Mouse (Mus musculus) cerebral cortex, adult 2 months (tissue): Measurements from ENCODE around the gene Mroh8.

Source experiments
- WGBS: fragments of 180-500 bp; shearing (Covaris S2); methylation state at CpG from one replicate; pipeline ENCODE4 v1.1.7; 2018; 5-methylcytosine and 5-hydroxymethylcytosine counted together

Gene Mroh8

GRCm38 (mm10) chr2:157279416-157279800, at the start of gene Mroh8:
Gene Mroh8 (minus strand): TSS chr2:157279549.
- under 1% methylated on average over 32 of the region's 32 CpGs for WGBS

- 54% methylated on average over 11 of the region's 11 CpGs for WGBS
Measured at GRCm38 (mm10) chr2:157328570-157328969, 49.2 kb upstream of the Mroh8 start.

- WGBS: 67% methylated on average over 5 of the region's 5 CpGs
Measured at GRCm38 (mm10) chr2:157328106-157328505, 48.8 kb upstream of the Mroh8 start.

DNA sequence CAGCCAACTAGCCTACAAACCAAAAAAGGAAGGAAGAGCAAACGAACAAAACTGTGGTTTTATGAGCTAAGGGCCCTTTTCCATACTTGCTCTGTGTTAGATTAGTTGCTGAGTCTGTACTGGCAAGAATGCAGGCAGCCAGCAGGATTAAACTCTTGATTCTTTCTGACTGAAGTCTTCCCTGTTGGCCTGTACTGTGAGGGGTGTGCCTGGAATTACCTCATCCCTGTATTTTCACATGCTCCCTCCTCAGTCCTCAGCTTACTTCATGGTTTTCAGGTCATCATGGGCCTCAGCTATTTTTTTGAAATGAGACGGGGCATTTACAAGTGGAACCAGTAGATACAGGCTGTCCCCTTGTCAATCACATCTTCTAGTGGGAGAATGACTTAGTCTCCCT, 45.9 kb upstream of the Mroh8 start:
- 81% methylated on average over 2 of the region's 2 CpGs for WGBS

DNA sequence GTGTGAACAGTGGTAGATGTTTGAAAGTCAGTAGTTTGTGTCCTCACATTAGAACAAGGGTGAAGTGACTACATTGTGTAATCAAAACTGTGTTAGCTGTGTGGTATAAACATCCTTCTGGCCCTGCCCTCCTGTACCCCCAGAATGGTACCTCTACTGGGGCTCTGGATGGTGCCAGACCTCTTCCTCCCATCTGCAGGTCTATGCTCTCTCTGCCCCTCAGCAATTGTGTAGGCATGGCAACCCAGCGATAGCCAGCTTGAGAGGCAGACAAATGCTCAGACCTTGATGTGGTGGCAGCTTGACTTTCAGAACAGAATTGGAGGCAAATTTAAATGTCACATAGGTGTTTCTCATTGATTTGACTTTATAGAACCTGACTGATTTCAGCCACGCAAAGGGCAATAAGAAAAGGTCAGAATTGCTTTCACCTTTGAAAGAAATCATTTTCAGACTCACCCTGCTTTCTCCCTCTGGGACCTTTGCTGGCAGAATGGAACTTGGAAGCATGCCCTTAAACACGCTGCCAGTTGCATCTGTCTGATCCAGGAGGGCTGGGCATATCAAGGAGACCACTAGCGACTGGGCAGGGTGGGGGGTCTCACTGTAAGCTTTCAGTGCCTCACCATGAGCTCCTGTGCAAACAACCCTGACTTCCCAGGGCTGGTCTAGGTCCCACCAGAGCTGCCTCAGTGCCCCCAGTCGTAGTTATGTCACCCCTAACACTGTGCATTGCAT, 42.8 kb upstream of the Mroh8 start:
- WGBS: 61% methylated on average over 5 of the region's 5 CpGs

- WGBS: 70% methylated on average over 5 of the region's 5 CpGs
Measured at GRCm38 (mm10) chr2:157320886-157321285, 41.5 kb upstream of the Mroh8 start.

- WGBS: 89% methylated on average over 8 of the region's 8 CpGs
Measured at GRCm38 (mm10) chr2:157320135-157320534, 40.8 kb upstream of the Mroh8 start.

DNA sequence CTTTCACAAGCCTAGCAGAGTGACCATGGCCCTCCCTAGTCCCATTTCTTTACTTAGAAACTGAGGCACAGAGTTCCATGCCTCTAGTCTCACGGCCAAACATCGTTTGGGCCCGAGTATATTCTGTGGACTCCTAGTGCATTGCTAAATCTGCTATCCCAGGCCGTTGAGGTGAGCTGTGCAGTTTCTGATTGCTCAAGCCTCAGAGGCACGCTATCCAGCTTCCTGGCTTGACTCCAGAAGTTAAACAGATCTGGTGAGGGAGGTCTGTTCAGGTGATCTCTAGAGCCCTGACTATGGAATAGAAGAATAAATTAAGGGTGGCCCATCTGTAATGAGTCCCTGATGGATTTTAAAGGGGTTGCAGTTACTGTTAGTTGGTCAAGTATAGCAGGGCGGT, 37.9 kb upstream of the Mroh8 start:
- 87% methylated on average over 6 of the region's 6 CpGs for WGBS

GRCm38 (mm10) chr2:157316358-157316933, 37.1 kb upstream of the Mroh8 start:
- WGBS: 94% methylated on average over 14 of the region's 14 CpGs

- WGBS: 84% methylated on average over 6 of the region's 6 CpGs
Measured at GRCm38 (mm10) chr2:157315486-157315885, 36.1 kb upstream of the Mroh8 start.

DNA sequence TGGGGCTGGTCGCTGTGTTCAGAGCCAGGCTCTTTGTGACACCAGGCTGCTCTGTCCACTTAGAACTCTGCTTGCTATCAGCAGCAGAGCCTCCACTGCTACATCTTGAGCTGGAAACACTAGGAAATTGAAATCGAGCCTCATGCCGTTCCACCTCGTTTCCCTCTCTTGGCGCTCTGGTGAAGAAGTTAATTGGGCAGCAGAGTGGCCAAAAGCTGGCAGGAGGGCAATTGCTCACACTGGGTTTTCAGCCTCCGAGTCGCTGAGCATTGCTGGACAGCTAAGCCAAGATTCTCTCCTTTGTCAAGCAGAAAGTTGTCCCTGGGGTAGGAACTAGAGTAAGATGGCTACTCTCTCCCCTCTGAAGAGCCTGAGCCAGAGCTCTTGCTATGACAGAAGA, 35.0 kb upstream of the Mroh8 start:
- WGBS: 68% methylated on average over 7 of the region's 7 CpGs

- 71% methylated on average over 3 of the region's 3 CpGs for WGBS
Measured at GRCm38 (mm10) chr2:157313718-157314117, 34.4 kb upstream of the Mroh8 start.

- 89% methylated on average over 6 of the region's 6 CpGs for WGBS
Measured at GRCm38 (mm10) chr2:157310963-157311637, 31.8 kb upstream of the Mroh8 start.

GRCm38 (mm10) chr2:157309611-157310010, 30.3 kb upstream of the Mroh8 start:
- 97% methylated on average over 8 of the region's 8 CpGs for WGBS

DNA sequence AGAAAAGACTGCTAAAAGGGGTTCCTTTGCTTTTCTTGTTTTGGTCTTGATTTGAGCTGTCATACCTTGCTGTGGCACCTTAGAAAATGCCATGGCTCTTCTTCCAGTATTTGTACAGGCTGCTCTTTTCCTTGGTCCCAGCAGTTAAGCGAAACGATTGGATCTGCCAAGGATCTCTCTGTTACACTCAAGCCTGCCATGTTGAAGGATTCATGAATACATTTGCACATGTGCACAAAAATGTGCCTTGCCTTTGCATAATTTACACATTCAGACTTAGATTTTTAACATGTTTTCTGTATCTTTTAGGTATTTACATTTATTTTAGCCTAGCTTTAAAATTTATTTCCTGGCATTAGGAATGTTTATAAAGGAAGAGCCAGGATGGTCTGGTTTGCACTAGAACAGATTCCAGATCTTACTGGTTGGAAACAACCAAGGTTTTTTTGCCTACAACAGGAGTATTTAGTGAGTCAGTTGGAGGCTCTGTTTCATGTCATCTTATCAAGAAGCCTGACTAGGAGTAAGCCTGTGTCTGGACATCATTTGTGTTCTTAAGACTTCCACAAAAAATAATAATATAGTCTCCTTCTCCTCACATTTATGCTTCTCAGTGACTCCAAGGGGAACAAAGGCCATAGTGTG, 29.0 kb upstream of the Mroh8 start:
- 55% methylated on average over 2 of the region's 2 CpGs for WGBS

GRCm38 (mm10) chr2:157307715-157308265, 28.4 kb upstream of the Mroh8 start:
- WGBS: 57% methylated on average over 4 of the region's 4 CpGs

DNA sequence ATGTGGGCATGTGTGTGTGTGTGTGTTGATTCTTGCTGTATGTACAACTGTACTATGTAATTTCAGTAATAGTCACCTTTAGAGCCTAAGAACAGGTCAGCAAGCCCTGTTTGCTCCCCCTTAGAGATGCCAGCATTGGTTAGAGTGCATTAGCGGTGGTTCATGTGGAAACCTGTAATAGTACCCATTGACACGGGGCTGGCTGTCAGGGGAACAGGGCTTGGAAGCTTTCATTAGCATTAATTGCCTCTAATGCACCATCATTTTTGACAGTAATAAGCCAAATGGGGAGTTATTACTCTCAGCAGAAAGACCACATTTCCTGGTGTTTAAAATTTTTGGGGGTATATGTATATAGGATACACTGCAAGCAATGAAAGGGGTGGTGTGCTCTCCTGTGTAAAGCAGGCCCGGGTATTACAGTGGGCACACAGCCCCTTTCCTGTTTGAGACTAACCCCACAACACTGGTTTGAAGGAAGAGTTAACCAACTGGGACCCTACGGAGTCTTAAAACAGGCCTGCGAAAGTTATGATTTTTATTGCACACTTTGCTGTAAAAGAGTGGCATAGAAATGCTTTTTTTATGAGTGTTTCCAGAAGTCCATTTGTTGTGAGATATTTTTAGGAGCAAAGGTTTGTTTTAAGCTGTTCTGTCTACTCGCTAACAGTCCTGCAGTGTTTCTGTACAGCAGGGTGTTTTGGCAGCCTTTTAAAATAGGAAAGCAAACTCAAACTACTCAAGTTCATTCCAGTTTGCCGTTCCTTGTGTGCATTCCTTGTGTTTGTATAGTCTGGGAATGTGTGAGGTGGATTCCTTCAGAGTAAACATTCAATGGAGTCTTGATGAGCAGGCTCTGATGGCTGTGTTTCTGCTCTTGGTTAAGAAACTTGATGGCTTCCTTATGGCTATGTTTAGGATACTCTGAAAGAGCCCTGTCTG, 27.0 kb upstream of the Mroh8 start:
- WGBS: 54% methylated on average over 7 of the region's 7 CpGs

DNA sequence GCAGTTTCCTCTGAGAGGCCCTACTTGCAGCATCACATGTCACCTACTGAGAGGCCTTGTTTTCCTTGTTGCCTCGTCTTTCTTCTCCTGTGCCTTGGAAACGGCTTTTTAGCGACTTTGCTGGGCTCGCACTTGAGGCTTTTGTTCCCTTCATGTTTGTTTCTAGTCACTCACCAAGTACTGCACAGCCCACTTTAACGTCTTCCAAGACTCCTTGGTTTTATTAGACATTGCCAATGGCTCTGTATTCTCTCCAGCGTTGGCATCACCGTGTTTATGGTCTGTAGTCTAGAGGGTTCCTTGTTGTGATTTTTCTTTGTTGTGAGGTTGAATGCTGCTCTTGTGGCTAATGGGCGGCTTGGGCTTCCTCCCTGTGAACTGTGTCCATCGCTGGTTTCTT, 23.7 kb upstream of the Mroh8 start:
- WGBS: 61% methylated on average over 9 of the region's 9 CpGs

DNA sequence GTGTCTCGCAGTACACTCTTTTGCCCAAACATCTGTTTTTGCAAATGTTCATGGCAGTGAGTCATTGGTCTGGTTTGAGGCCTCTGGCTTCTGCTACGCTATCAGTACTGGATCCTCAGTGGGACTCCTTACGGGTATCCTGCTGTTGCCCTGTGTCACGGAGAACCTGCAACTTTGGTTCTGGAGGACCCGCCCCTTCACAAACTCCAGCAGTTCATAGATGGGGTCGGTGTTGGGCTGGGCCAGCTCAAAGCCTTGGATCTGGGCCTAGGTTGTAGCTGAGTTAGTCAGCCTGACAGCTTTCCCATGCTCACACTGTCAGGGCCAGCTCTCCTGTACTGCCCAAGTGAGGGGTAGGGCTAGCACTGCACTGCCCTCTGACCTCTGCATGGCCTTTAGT, 20.7 kb upstream of the Mroh8 start:
- WGBS: 85% methylated on average over 6 of the region's 6 CpGs

GRCm38 (mm10) chr2:157296105-157296689, 16.8 kb upstream of the Mroh8 start:
- 74% methylated on average over 7 of the region's 7 CpGs for WGBS

- WGBS: 5% methylated on average over 2 of the region's 2 CpGs
Measured at GRCm38 (mm10) chr2:157292093-157292492, 12.7 kb upstream of the Mroh8 start.
